Mouse (Mus musculus) retina, adult 2 months (tissue): ENCODE results near the gene Efcab8.
"Not testable (repeated sequence)": the region's sequence is repeated elsewhere in the genome, so short reads cannot be mapped to it uniquely, and the experiment has no call there.

Source experiments
- DNase-seq: peaks from one replicate; pipeline ENCODE4 v3.0.0-alpha.2; 2012; ENCODE audit warnings: low read depth, low spot score

The Efcab8 gene

GRCm38 (mm10) chr2:153825900-153826299 lies 46.2 kb downstream of the Efcab8 start:
- not testable (repeated sequence) for DNase-seq

- DNase-seq = no peak
Observed at GRCm38 (mm10) chr2:153827171-153827830, 47.6 kb downstream of the Efcab8 start.

- no peak for DNase-seq
Observed at GRCm38 (mm10) chr2:153828704-153829103, 49.0 kb downstream of the Efcab8 start.

GRCm38 (mm10) chr2:153833291-153833690 lies 53.6 kb downstream of the Efcab8 start:
- no peak for DNase-seq

GRCm38 (mm10) chr2:153842854-153843253 lies 63.1 kb downstream of the Efcab8 start:
- DNase-seq = no peak

- DNase-seq = no peak
Observed at GRCm38 (mm10) chr2:153848389-153848788, 68.7 kb downstream of the Efcab8 start.

- DNase-seq = no peak
Observed at GRCm38 (mm10) chr2:153850351-153851029, 70.8 kb downstream of the Efcab8 start.

GRCm38 (mm10) chr2:153851030-153851360 lies 71.3 kb downstream of the Efcab8 start:
- peak; percentile 18 for DNase-seq

GRCm38 (mm10) chr2:153853544-153853943 lies 73.8 kb downstream of the Efcab8 start:
- DNase-seq = peak; percentile 55

- no peak for DNase-seq
Observed at GRCm38 (mm10) chr2:153859581-153859980, 79.8 kb downstream of the Efcab8 start.

- no peak for DNase-seq
Observed at GRCm38 (mm10) chr2:153860315-153860714, 80.6 kb downstream of the Efcab8 start.

GRCm38 (mm10) chr2:153860715-153861114 lies 81.0 kb downstream of the Efcab8 start:
- DNase-seq = no peak

GRCm38 (mm10) chr2:153861960-153862359 lies 82.2 kb downstream of the Efcab8 start:
- DNase-seq = no peak

GRCm38 (mm10) chr2:153870984-153871383 lies 91.3 kb downstream of the Efcab8 start, which contains the start of gene Sun5:
Sun5 (minus strand) TSS chr2:153871084.
- no peak for DNase-seq

GRCm38 (mm10) chr2:153874745-153875144 lies 95.0 kb downstream of the Efcab8 start, which contains the start of gene Bpifb2:
Bpifb2 (plus strand) TSS chr2:153875045.
- DNase-seq = no peak
